Mouse (Mus musculus) layer of hippocampus, adult 11-12 months (tissue): ENCODE measurements at regions not wholly inside any gene's neighbourhood (a gene's known extent, or its start where the extent isn't known, plus 50 kb on each side); places are given as distances from the start of the nearest gene placed in this dataset.
"Not testable (repeated sequence)": the region's sequence is repeated elsewhere in the genome, so short reads cannot be mapped to it uniquely, and the experiment has no call there.

Source experiments
- DNase-seq: peaks from one replicate; pipeline ENCODE4 v3.0.0; 2022; ENCODE audit warnings: low spot score

GRCm38 (mm10) chrX:18960465-18960864, 499.3 kb upstream of the 4930578C19Rik start:
- DNase-seq = no peak

- no peak for DNase-seq
These were observed 481.4 kb upstream of the 4930578C19Rik start for GRCm38 (mm10) chrX:18942612-18943011.

GRCm38 (mm10) chrX:18933340-18933739, 472.1 kb upstream of the 4930578C19Rik start:
- no peak for DNase-seq

- no peak for DNase-seq
These were observed 461.9 kb upstream of the 4930578C19Rik start for GRCm38 (mm10) chrX:18923084-18923483.

GRCm38 (mm10) chrX:18921366-18922092, 460.3 kb upstream of the 4930578C19Rik start:
- DNase-seq = no peak

- no peak for DNase-seq
These were observed 421.6 kb upstream of the 4930578C19Rik start for GRCm38 (mm10) chrX:18882784-18883171.

GRCm38 (mm10) chrX:18882088-18882783, 421.0 kb upstream of the 4930578C19Rik start:
- DNase-seq = peak; percentile 49

GRCm38 (mm10) chrX:18875734-18876133, 414.5 kb upstream of the 4930578C19Rik start:
- DNase-seq = no peak

- DNase-seq = no peak
These were observed 412.9 kb upstream of the 4930578C19Rik start for GRCm38 (mm10) chrX:18874051-18874450.

GRCm38 (mm10) chrX:18838668-18839067, 377.5 kb upstream of the 4930578C19Rik start:
- DNase-seq = no peak

- not testable (repeated sequence) for DNase-seq
These were observed 363.8 kb upstream of the 4930578C19Rik start for GRCm38 (mm10) chrX:18824971-18825370.

- no peak for DNase-seq
These were observed 353.3 kb upstream of the 4930578C19Rik start for GRCm38 (mm10) chrX:18814441-18814973.
